In the genomic region with DNA sequence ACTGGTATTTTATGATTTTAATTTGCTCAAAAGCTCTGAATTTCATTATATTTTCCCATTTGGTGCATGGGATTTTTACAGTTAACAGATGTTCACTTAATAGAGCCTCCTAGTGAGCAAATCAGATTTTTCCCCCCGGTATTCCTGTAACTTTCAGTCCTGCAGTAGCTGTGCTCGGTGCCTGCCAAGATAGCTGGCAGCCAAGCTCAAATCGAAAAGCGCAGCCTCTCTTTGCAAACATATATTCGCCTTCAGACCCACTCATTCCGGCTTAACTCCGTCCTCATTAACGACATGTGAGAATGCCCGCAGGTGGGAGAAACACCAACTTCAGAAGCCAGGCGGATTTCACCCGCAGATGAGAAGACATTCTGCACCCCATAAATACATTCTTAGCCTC, we compare ENCODE assay signal across 11 mouse cellular contexts.
DNase-seq lines count a peak whose midpoint lies in the region; ATAC-seq and TF ChIP-seq lines count a peak whose summit lies in the region.
"Had no signal": no experiment of that assay in that cellular context is flagged by ENCODE, and none has a peak within 500 bp of the region (broad histone marks: within the 10 kb centered on the region; RNA-seq: fewer than 3 reads in every experiment).

No protein-coding gene starts in this region.

- no peak overlapping the region for H3K9ac ChIP-seq in hindbrain, embryonic 16.5 days (ENCODE audit: low read depth, low read length)
- no peak overlapping the region for H3K9ac ChIP-seq in limb, embryonic 15.5 days
- H3K9ac ChIP-seq: liver, embryonic 14.5 days had no signal

- peak; percentile 76 for ATAC-seq in frontal cortex, adult (ENCODE audit: low TSS enrichment)
- peak; percentile 52; the same call in 1 of the 2 replicates for ATAC-seq in hindbrain, embryonic 16.5 days
- peak; percentile 42; the same call in 1 of the 2 replicates for ATAC-seq in limb, embryonic 15.5 days (ENCODE audit: insufficient number of reproducible peaks, low FRiP score, low TSS enrichment, low read depth)

- H3K4me3 ChIP-seq in hindbrain, embryonic 16.5 days (ENCODE audit: low read length), result no peak overlapping the region
- peak overlapping the region; percentile 8; the same call in 1 of the 2 replicates for H3K4me3 ChIP-seq in limb, embryonic 15.5 days
- H3K4me3 ChIP-seq in kidney, adult 2 months (ENCODE audit: insufficient read depth, low read depth, low read length), result no peak overlapping the region

- H3K27me3 ChIP-seq in hindbrain, embryonic 16.5 days (replicated peaks; ENCODE audit: control insufficient read depth, insufficient read depth, low read length), result no peaks in the 10 kb centered on the region
- H3K27me3 ChIP-seq in limb, embryonic 15.5 days, result no peaks in the 10 kb centered on the region; the same call in 1 of the 2 replicates
- H3K27me3 ChIP-seq in kidney, adult 2 months (replicated peaks; ENCODE audit: control insufficient read depth, insufficient read depth, low read length), result no peaks in the 10 kb centered on the region

- peak overlapping the region; percentile 42; the same call in 1 of the 2 replicates for H3K27ac ChIP-seq in hindbrain, embryonic 16.5 days (ENCODE audit: low read depth, low read length)
- H3K27ac ChIP-seq in limb, embryonic 15.5 days, result peak overlapping the region; percentile 82
- H3K27ac ChIP-seq in kidney, adult 2 months (ENCODE audit: insufficient read depth, low read depth, low read length), result no peak overlapping the region
- H3K27ac ChIP-seq: liver, embryonic 14.5 days had no signal

- no peaks in the 10 kb centered on the region for H3K9me3 ChIP-seq in hindbrain, embryonic 16.5 days (ENCODE audit: control insufficient read depth, low read length)
- no peaks in the 10 kb centered on the region for H3K9me3 ChIP-seq in limb, embryonic 15.5 days

- H3K36me3 ChIP-seq in hindbrain, embryonic 16.5 days (ENCODE audit: control insufficient read depth, insufficient read depth, low read length), result no peaks in the 10 kb centered on the region
- H3K36me3 ChIP-seq in limb, embryonic 15.5 days, result no peaks in the 10 kb centered on the region
- H3K36me3 ChIP-seq in kidney, adult 2 months (ENCODE audit: control insufficient read depth, insufficient read depth, low read length), result no peaks in the 10 kb centered on the region

- H3K4me2 ChIP-seq in hindbrain, embryonic 16.5 days (ENCODE audit: low read length), result peak overlapping the region; percentile 45
- H3K4me2 ChIP-seq in limb, embryonic 15.5 days, result peak overlapping the region; percentile 28

- WGBS in hindbrain, embryonic 16.5 days, result 37% methylated on average over 11 of the region's 11 CpGs
- 16% methylated on average over 11 of the region's 11 CpGs for WGBS in limb, embryonic 15.5 days
- 41% methylated on average over 11 of the region's 11 CpGs for WGBS in kidney, adult 2 months

- TF ChIP-seq POLR2A in brain, embryonic 14.5 days (IDR thresholded peaks at IDR 0.05; ENCODE audit: borderline replicate concordance, extremely low read depth, insufficient read depth, insufficient read length, poor library complexity, severe bottlenecking), result no peak
- TF ChIP-seq POLR2A in kidney, adult 2 months (IDR thresholded peaks at IDR 0.05; ENCODE audit: low read depth, low read length), result no peak

- DNase-seq in frontal cortex, postnatal 10 days (ENCODE audit: low spot score in 2 of 2), result no peak
- DNase-seq in brain, embryonic 14.5 days (ENCODE audit: low read depth), result peak; percentile 84
- no peak for DNase-seq in kidney, adult 2 months
- DNase-seq in adrenal gland, postnatal 36 days, result no peak
- DNase-seq in cerebellum, postnatal 36 days, result no peak
- DNase-seq: gastrocnemius, postnatal 36 days; kidney, postnatal 14 days had no signal

- no peak for TF ChIP-seq CTCF in brain, embryonic 14.5 days (IDR thresholded peaks at IDR 0.05; ENCODE audit: borderline replicate concordance, extremely low read depth, insufficient read depth, insufficient read length)
- TF ChIP-seq CTCF in kidney, adult 2 months (conservative IDR thresholded peaks at IDR 0.05; ENCODE audit: insufficient read depth, insufficient read length, low read depth, low read length), result no peak

- no peaks in the 10 kb centered on the region for H3K4me1 ChIP-seq in hindbrain, embryonic 16.5 days (ENCODE audit: control insufficient read depth, insufficient read depth, low read depth, low read length)
- H3K4me1 ChIP-seq in limb, embryonic 15.5 days, result peaks cover 10% of the 10 kb centered on the region
- no peaks in the 10 kb centered on the region for H3K4me1 ChIP-seq in kidney, adult 2 months (ENCODE audit: control insufficient read depth, insufficient read depth, low read length)
